Mouse (Mus musculus) cerebellum, adult 11 months (tissue): ENCODE results near the gene Ccl6.
"Not testable (repeated sequence)": the region's sequence is repeated elsewhere in the genome, so short reads cannot be mapped to it uniquely, and the experiment has no call there.

Experiments
- DNase-seq: peaks from one replicate; pipeline ENCODE4 v3.0.0; 2022

Ccl6 gene

GRCm38 (mm10) chr11:83557074-83557473 is 35.8 kb downstream of the Ccl6 start:
- DNase-seq, result no peak

- DNase-seq, result peak; percentile 1
These were observed 36.7 kb downstream of the Ccl6 start for GRCm38 (mm10) chr11:83556085-83556781.

- DNase-seq, result no peak
These were observed 41.2 kb downstream of the Ccl6 start for GRCm38 (mm10) chr11:83551668-83552067.

GRCm38 (mm10) chr11:83551037-83551436 is 41.9 kb downstream of the Ccl6 start:
- DNase-seq, result not testable (repeated sequence)

GRCm38 (mm10) chr11:83550186-83550632 is 42.7 kb downstream of the Ccl6 start:
- DNase-seq, result no peak

GRCm38 (mm10) chr11:83544214-83544613 is 48.7 kb downstream of the Ccl6 start:
- DNase-seq, result no peak

- DNase-seq, result no peak
These were observed 51.5 kb downstream of the Ccl6 start for GRCm38 (mm10) chr11:83541415-83541814.

GRCm38 (mm10) chr11:83540931-83541330 is 52.0 kb downstream of the Ccl6 start:
- no peak for DNase-seq

- no peak for DNase-seq
These were observed 54.1 kb downstream of the Ccl6 start for GRCm38 (mm10) chr11:83538705-83539314.
